Mouse (Mus musculus) liver, adult 2 months (tissue): ENCODE data around the gene March8.

Experiments
- CTCF ChIP-seq: fragments of 200-500 bp; IDR thresholded peaks from 2 replicates; pipeline ENCODE4 v1.5.1; 2011; ENCODE audit warnings: low read depth, low read length, control low read depth
- POLR2A ChIP-seq: fragments of 200-500 bp; IDR thresholded peaks from 2 replicates; pipeline ENCODE4 v1.6.1; 2011; ENCODE audit warnings: low read length, control low read depth; ENCODE audit not compliant: insufficient read depth; ENCODE audit errors: extremely low read depth

- TF ChIP-seq CTCF (no peak), POLR2A (no peak)
These were observed 36.3 kb downstream of the March8 start for GRCm38 (mm10) chr6:116374136-116374535.
